Mouse (Mus musculus) cerebellum, postnatal 4 days (tissue): Measurements from ENCODE around the gene Kazn.

Experiments used
- DNase-seq, 2 experiments: peaks; one replicate each; pipeline ENCODE4 v3.0.0; 2022; ENCODE audit warnings: low spot score in 2 of 2, mixed read lengths in 1 of 2

Kazn gene

DNA sequence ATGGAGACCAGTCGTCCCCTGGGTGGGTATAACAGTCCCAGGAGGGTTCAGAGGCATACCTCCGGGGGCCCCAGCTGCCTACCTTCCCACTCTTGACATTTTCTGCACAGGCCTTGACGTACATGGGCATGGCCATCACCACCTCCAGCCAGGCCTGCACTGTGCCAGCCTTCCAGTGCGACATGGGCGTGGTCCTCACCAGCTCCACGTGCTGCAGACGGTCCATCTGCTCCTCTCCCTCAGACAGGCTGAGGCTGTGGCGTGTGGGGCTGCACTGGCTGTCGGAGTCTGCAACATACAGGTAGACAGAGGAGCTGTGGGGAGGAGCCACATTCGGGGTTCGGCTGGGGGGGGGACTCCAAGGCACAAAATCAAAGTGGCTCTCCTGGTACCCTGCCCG, 121.2 kb downstream of the Kazn start:
- DNase-seq: no peak

GRCm38 (mm10) chr4:142113306-142113705, 125.9 kb downstream of the Kazn start:
- peak in 1 of 2 experiments; percentile 44 for DNase-seq

GRCm38 (mm10) chr4:142103081-142103671, 136.0 kb downstream of the Kazn start:
- DNase-seq: no peak

GRCm38 (mm10) chr4:142098303-142098702, 140.9 kb downstream of the Kazn start:
- DNase-seq: peak; percentile 74 to 86

DNA sequence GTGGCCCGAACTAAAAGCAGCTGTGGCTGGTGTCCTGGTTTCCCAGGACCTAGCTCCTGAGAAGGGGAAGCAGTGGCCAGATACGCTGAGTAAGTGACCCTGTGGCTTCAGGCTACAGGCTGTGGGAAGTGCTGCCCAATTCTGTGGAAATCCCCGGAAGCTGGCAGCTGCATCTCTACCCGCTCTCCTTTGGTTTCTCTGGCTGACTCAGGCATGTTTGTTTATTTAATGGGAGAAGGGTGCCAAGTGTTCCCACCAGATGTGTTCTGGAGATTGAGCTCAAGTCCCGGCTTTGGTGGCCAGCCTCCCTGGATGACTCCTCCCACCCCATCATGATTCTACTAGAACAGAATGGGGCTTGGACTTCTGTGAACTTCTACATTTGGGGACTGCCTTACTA, 141.3 kb downstream of the Kazn start:
- DNase-seq: peak in 1 of 2 experiments; percentile 16

DNA sequence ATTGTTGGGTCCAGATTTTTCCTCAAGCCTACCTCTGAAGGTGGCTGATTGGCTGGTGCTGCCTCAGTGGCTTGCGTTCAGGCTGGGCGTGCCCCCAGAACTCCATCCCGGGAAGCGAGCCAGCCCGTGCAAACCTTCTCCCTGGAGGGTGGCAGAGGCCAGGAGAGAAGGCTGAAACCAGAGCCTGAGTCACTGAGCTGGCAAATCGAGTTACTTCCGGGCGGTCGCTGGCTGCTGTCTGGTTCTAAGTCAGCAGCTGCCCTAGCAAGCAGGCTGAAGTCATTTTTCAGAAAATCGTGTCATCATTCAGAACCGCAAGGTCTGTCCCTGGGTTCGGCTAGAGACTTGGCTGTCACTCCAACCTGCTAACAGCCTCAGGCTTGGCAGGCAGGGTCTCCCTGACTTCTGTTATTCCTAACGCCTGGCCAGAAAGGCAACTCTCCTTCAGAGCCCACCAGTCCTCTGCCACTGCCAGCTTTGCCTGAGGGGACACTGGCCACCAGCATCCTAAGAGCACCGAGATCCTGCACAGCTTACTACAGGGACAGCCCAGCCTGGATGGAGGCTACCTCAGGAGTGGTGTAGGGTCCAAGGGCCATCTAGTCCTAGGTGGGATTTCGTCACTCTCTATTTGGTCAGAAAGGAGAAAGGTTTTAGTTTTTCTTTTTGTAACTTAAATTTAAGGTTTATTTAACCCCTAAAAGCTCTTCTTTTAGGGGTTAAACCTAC, 143.5 kb downstream of the Kazn start:
- peak; percentile 44 to 89 for DNase-seq

GRCm38 (mm10) chr4:142094386-142094785, 144.8 kb downstream of the Kazn start:
- DNase-seq: no peak

- DNase-seq: no peak
These were observed 148.1 kb downstream of the Kazn start for GRCm38 (mm10) chr4:142091100-142091499.

DNA sequence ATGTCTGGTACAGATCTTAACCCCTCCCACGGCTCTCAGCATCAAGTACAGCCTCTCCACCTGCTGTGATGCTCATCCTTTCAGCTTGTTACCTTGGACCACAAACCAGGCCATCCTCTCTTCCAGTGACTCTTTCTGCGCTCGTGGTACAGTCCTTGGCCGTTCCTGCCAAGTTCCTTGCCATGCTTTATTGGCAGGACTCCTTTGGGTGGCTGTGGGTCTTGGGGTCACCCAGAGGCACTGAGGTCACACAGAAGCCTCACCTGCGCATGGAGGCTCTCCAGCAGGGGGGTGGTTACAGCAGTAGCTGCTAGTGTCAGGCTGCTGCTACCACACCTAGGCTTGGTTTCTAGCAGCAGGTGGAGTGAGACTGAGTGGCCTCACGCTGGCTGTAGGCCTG, 149.2 kb downstream of the Kazn start:
- DNase-seq: no peak

DNA sequence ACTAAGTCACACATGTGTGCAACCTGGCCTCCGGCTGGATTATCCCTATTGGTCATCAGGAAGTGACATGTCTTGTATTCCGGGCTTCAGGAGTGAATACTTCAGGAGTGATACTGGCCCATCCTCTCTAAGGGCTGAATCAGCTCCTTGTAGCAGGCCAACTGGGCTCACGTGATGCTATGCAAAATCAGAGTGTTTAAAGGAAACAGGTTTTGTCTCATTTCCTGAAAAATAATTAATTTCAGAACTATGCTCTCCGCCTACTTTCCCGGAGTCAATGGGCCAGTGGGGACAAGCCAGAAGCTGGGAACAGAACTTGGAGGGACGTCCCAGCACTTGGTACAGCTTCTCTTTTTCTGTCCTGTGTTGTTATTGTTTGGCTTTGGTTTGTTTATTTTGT, 150.4 kb downstream of the Kazn start:
- no peak for DNase-seq

GRCm38 (mm10) chr4:142088409-142088808, 150.8 kb downstream of the Kazn start:
- DNase-seq: no peak

GRCm38 (mm10) chr4:142084936-142085563, 154.2 kb downstream of the Kazn start:
- DNase-seq: no peak

GRCm38 (mm10) chr4:142084131-142084899, 154.9 kb downstream of the Kazn start, which contains the start of gene Tmem51:
TSS of gene Tmem51 (minus strand) at chr4:142084304.
- peak in 1 of 2 experiments; percentile 26 for DNase-seq

DNA sequence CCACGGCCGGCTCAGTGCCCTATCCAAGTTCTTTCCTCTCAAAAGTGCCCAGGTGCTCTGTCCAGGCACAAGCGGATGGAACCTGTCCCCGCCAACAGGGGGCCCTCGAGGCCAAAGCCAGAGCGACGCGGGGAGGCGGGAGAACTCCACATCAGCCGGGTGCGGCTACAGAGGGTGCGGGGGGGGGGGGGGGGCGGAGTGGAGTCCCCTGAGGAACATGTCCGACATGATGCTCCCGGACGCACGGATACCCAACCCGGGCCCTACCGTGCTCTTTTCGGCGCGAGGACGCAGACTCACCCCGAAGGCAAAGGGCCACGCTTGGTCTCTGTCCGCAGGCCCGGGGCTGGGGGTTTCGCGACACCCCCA, 155.5 kb downstream of the Kazn start:
- DNase-seq: peak in 1 of 2 experiments; percentile 53

DNA sequence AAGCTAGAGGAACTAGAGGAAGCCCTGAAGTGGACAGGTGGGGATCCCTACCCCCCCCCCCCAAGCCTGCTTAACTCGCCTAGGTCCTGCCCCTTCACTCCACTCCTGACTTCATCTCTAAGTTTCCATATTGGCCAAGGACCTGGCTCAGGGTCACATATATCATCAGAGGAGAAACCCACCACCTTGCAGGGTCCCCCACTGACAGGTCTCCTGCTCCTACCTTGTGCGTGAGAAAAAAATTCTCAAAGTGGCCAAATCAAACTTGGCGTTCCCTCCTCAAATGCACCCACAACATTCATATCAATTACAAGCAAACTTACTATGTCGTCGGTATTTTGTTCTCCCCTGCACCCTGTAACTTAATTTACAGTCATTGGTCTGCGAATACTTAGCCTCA, 156.0 kb downstream of the Kazn start:
- DNase-seq: no peak

GRCm38 (mm10) chr4:142082703-142083102, 156.5 kb downstream of the Kazn start:
- DNase-seq: no peak

- no peak for DNase-seq
These were observed 157.4 kb downstream of the Kazn start for GRCm38 (mm10) chr4:142081631-142082283.

DNA sequence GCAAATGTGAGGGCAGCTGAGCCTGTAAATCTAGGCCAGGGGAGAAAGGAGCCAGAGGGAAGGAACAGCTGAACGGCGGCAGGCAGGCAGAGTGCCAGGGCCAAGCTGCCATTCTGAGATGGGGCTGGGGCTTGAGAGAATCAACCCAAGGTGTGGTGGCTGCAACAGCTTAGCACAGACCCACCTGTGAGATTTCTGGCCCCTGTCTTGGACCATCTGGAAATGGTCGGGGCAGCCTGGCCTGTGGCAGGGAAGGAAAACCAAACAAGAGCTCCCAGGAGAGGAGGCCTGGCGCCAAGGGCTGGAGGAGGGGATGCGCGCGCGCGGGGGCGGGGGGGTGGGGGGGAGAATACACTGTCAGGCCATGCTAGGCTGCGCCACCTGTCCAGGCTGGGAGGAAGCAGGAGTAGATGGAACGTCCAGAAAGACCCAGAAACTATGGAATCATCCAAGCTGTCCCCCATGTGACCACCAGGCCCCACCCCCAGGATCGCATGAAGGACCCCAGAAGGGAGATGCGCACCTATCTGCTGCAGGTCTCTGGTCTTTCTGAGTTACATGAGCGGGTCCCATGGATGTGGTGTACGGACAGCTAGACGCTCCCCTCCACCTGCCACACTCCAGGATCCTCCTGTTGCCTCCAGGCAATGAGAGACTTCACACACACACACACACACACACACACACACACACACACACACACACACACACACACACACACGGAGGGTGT, 158.1 kb downstream of the Kazn start:
- peak in 1 of 2 experiments; percentile 84 for DNase-seq

GRCm38 (mm10) chr4:142080487-142080767, 158.8 kb downstream of the Kazn start:
- no peak for DNase-seq

GRCm38 (mm10) chr4:142079629-142080486, 159.3 kb downstream of the Kazn start:
- no peak for DNase-seq
